In the genomic region with DNA sequence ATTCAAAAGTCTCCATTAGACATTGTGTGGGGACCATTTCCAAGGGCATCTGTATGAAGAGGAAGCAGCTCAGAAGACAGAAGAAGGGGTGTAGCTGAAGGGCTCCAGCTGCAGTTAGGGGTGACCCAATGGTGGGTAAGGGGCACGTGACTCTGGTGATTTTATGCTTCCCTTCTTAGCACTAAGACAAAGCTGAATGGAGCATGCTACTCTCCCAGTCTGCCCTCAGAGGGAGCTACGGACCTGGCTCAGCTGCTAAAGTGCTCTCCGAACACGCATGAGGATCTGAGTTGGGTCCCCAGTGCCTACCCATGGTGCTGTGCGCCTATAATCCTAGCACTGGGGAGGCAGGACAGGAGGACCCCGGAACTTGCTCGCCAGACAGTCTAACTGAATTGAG, we compare ENCODE assay signal across 16 mouse cellular contexts. TPM values are rescaled to one million over a fixed set of nuclear protein-coding genes. Genes with fewer than 3 reads are reported as not detected.
DNase-seq lines count a peak whose midpoint lies in the region; ATAC-seq and TF ChIP-seq lines count a peak whose summit lies in the region.
"Had no signal": no experiment of that assay in that cellular context is flagged by ENCODE, and none has a peak within 500 bp of the region (broad histone marks: within the 10 kb centered on the region; RNA-seq: fewer than 3 reads in every experiment).

No protein-coding gene starts in this region.

- no peaks in the 10 kb centered on the region for H3K27me3 ChIP-seq in forebrain, embryonic 14.5 days (replicated peaks; ENCODE audit: control insufficient read depth, insufficient read depth, low read length)
- peaks cover 13% of the 10 kb centered on the region; the same call in 1 of the 2 replicates for H3K27me3 ChIP-seq in forebrain, embryonic 10.5 days (ENCODE audit: poor library complexity, severe bottlenecking)
- H3K27me3 ChIP-seq in forebrain, postnatal 0 days (ENCODE audit: insufficient read depth, low read length): no peaks in the 10 kb centered on the region
- no peaks in the 10 kb centered on the region for H3K27me3 ChIP-seq in midbrain, postnatal 0 days (ENCODE audit: insufficient read depth, low read length)

- H3K27ac ChIP-seq in forebrain, embryonic 14.5 days (ENCODE audit: low read depth, low read length): no peak overlapping the region
- no peak overlapping the region for H3K27ac ChIP-seq in forebrain, embryonic 10.5 days
- no peak overlapping the region for H3K27ac ChIP-seq in left cerebral cortex, adult 2 months
- no peak overlapping the region for H3K27ac ChIP-seq in forebrain, postnatal 0 days (ENCODE audit: low read depth, low read length)
- no peak overlapping the region for H3K27ac ChIP-seq in midbrain, postnatal 0 days (ENCODE audit: low read depth, low read length)
- H3K27ac ChIP-seq: embryonic facial prominence, embryonic 10.5 days; limb, embryonic 10.5 days; liver, embryonic 14.5 days had no signal

- WGBS in forebrain, embryonic 14.5 days: 60% methylated on average over 7 of the region's 7 CpGs
- WGBS in forebrain, embryonic 10.5 days: 65% methylated on average over 7 of the region's 7 CpGs
- 56% methylated on average over 7 of the region's 7 CpGs for WGBS in forebrain, postnatal 0 days
- 43% methylated on average over 7 of the region's 7 CpGs for WGBS in midbrain, postnatal 0 days

- no peaks in the 10 kb centered on the region for H3K4me1 ChIP-seq in forebrain, embryonic 14.5 days (ENCODE audit: control insufficient read depth, insufficient read depth, low read length)
- peaks cover 4% of the 10 kb centered on the region; the same call in 1 of the 2 replicates for H3K4me1 ChIP-seq in forebrain, embryonic 10.5 days
- H3K4me1 ChIP-seq in forebrain, postnatal 0 days (ENCODE audit: insufficient read depth): no peaks in the 10 kb centered on the region
- no peaks in the 10 kb centered on the region for H3K4me1 ChIP-seq in midbrain, postnatal 0 days (ENCODE audit: insufficient read depth, low read length)
- H3K4me1 ChIP-seq: heart, embryonic 12.5 days had no signal

- no peaks in the 10 kb centered on the region for H3K9me3 ChIP-seq in forebrain, embryonic 14.5 days (replicated peaks; ENCODE audit: control insufficient read depth, low read length)
- no peaks in the 10 kb centered on the region for H3K9me3 ChIP-seq in forebrain, embryonic 10.5 days
- H3K9me3 ChIP-seq in forebrain, postnatal 0 days (ENCODE audit: low read length): no peaks in the 10 kb centered on the region
- no peaks in the 10 kb centered on the region for H3K9me3 ChIP-seq in midbrain, postnatal 0 days (ENCODE audit: low read length)
- H3K9me3 ChIP-seq: embryonic facial prominence, embryonic 10.5 days; heart, embryonic 12.5 days; limb, embryonic 10.5 days had no signal

- no peak for ATAC-seq in forebrain, embryonic 14.5 days
- peak; percentile 50 for ATAC-seq in forebrain, postnatal 0 days
- 0 out of 2 replicates have a peak, but pooled peaks have one; percentile 4 for ATAC-seq in midbrain, postnatal 0 days (ENCODE audit: low FRiP score)

- no peak overlapping the region for H3K4me3 ChIP-seq in forebrain, embryonic 14.5 days (ENCODE audit: low read depth, low read length)
- no peak overlapping the region for H3K4me3 ChIP-seq in forebrain, embryonic 10.5 days
- no peak overlapping the region for H3K4me3 ChIP-seq in left cerebral cortex, adult 2 months
- H3K4me3 ChIP-seq in forebrain, postnatal 0 days (ENCODE audit: low read depth, low read length): no peak overlapping the region
- H3K4me3 ChIP-seq in midbrain, postnatal 0 days (ENCODE audit: low read depth, low read length): no peak overlapping the region
- H3K4me3 ChIP-seq: embryonic facial prominence, embryonic 10.5 days; heart, embryonic 12.5 days; limb, embryonic 10.5 days had no signal

- intact Hi-C loops in left cerebral cortex, adult 2 months (cut with DNase I): loop anchor here (10.0 kb wide), 2 partner anchors 479 to 649 kb away; no protein-coding TSS in a partner anchor

- peak; percentile 20 for DNase-seq in forebrain, embryonic 14.5 days (ENCODE audit: low spot score)
- DNase-seq in forebrain, embryonic 10.5 days (ENCODE audit: extremely low spot score, low spot score): no peak
- DNase-seq in left cerebral cortex, adult 2 months (ENCODE audit: extremely low spot score in 1 of 2, low spot score in 2 of 2): no peak
- DNase-seq in left cerebral cortex, adult 8-10 months (ENCODE audit: low spot score in 2 of 2): no peak
- peak; percentile 50 for DNase-seq in forebrain, postnatal 0 days
- DNase-seq in midbrain, postnatal 0 days (ENCODE audit: low spot score): peak; percentile 70
- no peak for DNase-seq in neural tube, embryonic 10.5 days (ENCODE audit: extremely low spot score, low spot score)
- DNase-seq in c-Kit-positive CD71-positive TER-119-positive erythroid progenitor cells, embryonic 14.5 days (ENCODE audit: low spot score): no peak
- DNase-seq: cerebellum, adult 9-10 months; gastrocnemius, postnatal 10 days; kidney, postnatal 10 days; lung, postnatal 14 days had no signal

- no peak overlapping the region for H3K9ac ChIP-seq in forebrain, embryonic 14.5 days (ENCODE audit: low read length)
- H3K9ac ChIP-seq in forebrain, postnatal 0 days: no peak overlapping the region
- H3K9ac ChIP-seq in midbrain, postnatal 0 days (replicated peaks; ENCODE audit: low read length, poor library complexity, severe bottlenecking): no peak overlapping the region
- H3K9ac ChIP-seq: heart, embryonic 12.5 days; liver, embryonic 14.5 days had no signal

- H3K4me2 ChIP-seq in forebrain, embryonic 14.5 days (ENCODE audit: low read length): no peak overlapping the region
- H3K4me2 ChIP-seq in forebrain, postnatal 0 days (ENCODE audit: low read depth): no peak overlapping the region
- no peak overlapping the region for H3K4me2 ChIP-seq in midbrain, postnatal 0 days (ENCODE audit: low read depth, low read length, poor library complexity, severe bottlenecking)
- H3K4me2 ChIP-seq: heart, embryonic 12.5 days had no signal

- peak; percentile 44 for TF ChIP-seq CTCF in left cerebral cortex, adult 2 months (IDR thresholded peaks at IDR 0.05)
- TF ChIP-seq CTCF in forebrain, postnatal 0 days (IDR thresholded peaks at IDR 0.05; ENCODE audit: low read depth): peak; percentile 59
- TF ChIP-seq CTCF in midbrain, postnatal 0 days (IDR thresholded peaks at IDR 0.05): peak; percentile 66

- H3K36me3 ChIP-seq in forebrain, embryonic 14.5 days (ENCODE audit: control insufficient read depth, insufficient read depth, low read length): no peaks in the 10 kb centered on the region
- no peaks in the 10 kb centered on the region for H3K36me3 ChIP-seq in forebrain, embryonic 10.5 days (replicated peaks)
- no peaks in the 10 kb centered on the region for H3K36me3 ChIP-seq in forebrain, postnatal 0 days (ENCODE audit: insufficient read depth)
- H3K36me3 ChIP-seq in midbrain, postnatal 0 days (ENCODE audit: insufficient read depth, low read length): no peaks in the 10 kb centered on the region
- H3K36me3 ChIP-seq: embryonic facial prominence, embryonic 10.5 days; heart, embryonic 12.5 days; limb, embryonic 10.5 days had no signal

RNA-seq across cellular contexts. Expression of a gene that starts 52.0 kb away (rescaled TPM):
- polyA plus RNA-seq in forebrain, embryonic 14.5 days (2014; fragmentation: Nextera tagmentation; extraction: Ambion mirVana): 25.7 and 30.5 TPM in 2 replicates
- polyA plus RNA-seq in forebrain, embryonic 10.5 days (2016; fragmentation: Nextera tagmentation; extraction: Ambion mirVana): 24.4 and 24.7 TPM in 2 replicates
- 10 to 100 TPM; 71.9 to 85.0 TPM for total RNA-seq in left cerebral cortex, adult 2 months (2021)
- total RNA-seq in left cerebral cortex, adult 8-10 months (2022): 10 to 100 TPM; 69.1 to 80.0 (median 76.0) TPM
- 47.5 and 57.8 TPM in 2 replicates for total RNA-seq in forebrain, postnatal 0 days (2014; rRNA removed)
- polyA plus RNA-seq in forebrain, postnatal 0 days (2015; fragmentation: Nextera tagmentation; extraction: Ambion mirVana): 7.2 and 11.9 TPM in 2 replicates
- 32.7 and 39.0 TPM in 2 replicates for total RNA-seq in midbrain, postnatal 0 days (2014; rRNA removed)
- 8.4 and 10.0 TPM in 2 replicates for polyA plus RNA-seq in midbrain, postnatal 0 days (2015; fragmentation: Nextera tagmentation; extraction: Ambion mirVana)

Comparison
In these comparisons a context has a peak if more than half of its experiments do, and no peak if none do; other contexts are left out.
1. DNase-seq: peak in forebrain, embryonic 14.5 days (single experiment), forebrain, postnatal 0 days (single experiment) and midbrain, postnatal 0 days (single experiment); none in forebrain, embryonic 10.5 days (single experiment), left cerebral cortex, adult 2 months (0 of 2), left cerebral cortex, adult 8-10 months (0 of 2), neural tube, embryonic 10.5 days (single experiment) and c-Kit-positive CD71-positive TER-119-positive erythroid progenitor cells, embryonic 14.5 days (single experiment).
2. Peak in every context shown above with its lines, with median percentiles within 50 percentile points of each other: CTCF ChIP-seq.